Mouse (Mus musculus): ENCODE data around the gene Rab33a. TPM values are rescaled to one million over a fixed set of nuclear protein-coding genes. Genes with fewer than 3 reads are reported as not detected.
A peak's percentile ranks its signal among the peaks of the same experiment; 100 is the strongest.

The Rab33a gene
- polyA plus RNA-seq, 1 experiment from 2014 or later = 105 TPM

- ATAC-seq = no peak
- Histone ChIP-seq H3K9me3 (replicated peaks; ENCODE audit: control insufficient read depth, low read length, poor library complexity, severe bottlenecking) (no peaks in the 10 kb centered on the region), H3K4me2 (ENCODE audit: low read length) (peak overlapping the region; percentile 61), H3K4me3 (ENCODE audit: low read depth, low read length) (peak overlapping the region; percentile 53), H3K27ac (ENCODE audit: low read length) (no peak overlapping the region), H3K36me3 (ENCODE audit: control insufficient read depth, insufficient read depth, low read length) (no peaks in the 10 kb centered on the region), H3K9ac (ENCODE audit: low read depth, low read length) (0 out of 2 replicates have a peak overlapping the region, but pooled peaks have one; percentile 10), H3K4me1 (ENCODE audit: control insufficient read depth, insufficient read depth, low read length) (peaks cover 23% of the 10 kb centered on the region), H3K27me3 (ENCODE audit: control insufficient read depth, insufficient read depth, low read depth, low read length) (no peaks in the 10 kb centered on the region)
- 52% methylated on average over 3 of the region's 3 CpGs for WGBS
Measured at GRCm38 (mm10) chrX:48521651-48522050, 2.6 kb downstream of the Rab33a start.

- no peak overlapping the region for H3K9ac ChIP-seq (ENCODE audit: low read depth, low read length)
- H3K4me3 ChIP-seq (ENCODE audit: low read depth, low read length) = peak overlapping the region; percentile 11
- WGBS = 52% methylated on average over 3 of the region's 3 CpGs
Measured at GRCm38 (mm10) chrX:48523512-48523911, 4.4 kb downstream of the Rab33a start.

GRCm38 (mm10) chrX:48525332-48525731 is 6.2 kb downstream of the Rab33a start:
- Histone ChIP-seq H3K36me3 (ENCODE audit: control insufficient read depth, insufficient read depth, low read length) (no peaks in the 10 kb centered on the region), H3K27ac (ENCODE audit: low read length) (no peak overlapping the region), H3K4me2 (ENCODE audit: low read length) (no peak overlapping the region), H3K27me3 (ENCODE audit: control insufficient read depth, insufficient read depth, low read depth, low read length) (no peaks in the 10 kb centered on the region), H3K9ac (ENCODE audit: low read depth, low read length) (no peak overlapping the region), H3K4me3 (ENCODE audit: low read depth, low read length) (no peak overlapping the region), H3K4me1 (ENCODE audit: control insufficient read depth, insufficient read depth, low read length) (peaks cover 23% of the 10 kb centered on the region), H3K9me3 (replicated peaks; ENCODE audit: control insufficient read depth, low read length, poor library complexity, severe bottlenecking) (no peaks in the 10 kb centered on the region)
- no peak for ATAC-seq
- 56% methylated on average over 1 of the region's 1 CpGs for WGBS

More at GRCm38 (mm10) chrX:48523512-48523911, 4.4 kb downstream of the Rab33a start:
- Histone ChIP-seq H3K4me2 (ENCODE audit: low read length) (peak overlapping the region; percentile 61), H3K27me3 (ENCODE audit: control insufficient read depth, insufficient read depth, low read depth, low read length) (no peaks in the 10 kb centered on the region), H3K9me3 (replicated peaks; ENCODE audit: control insufficient read depth, low read length, poor library complexity, severe bottlenecking) (no peaks in the 10 kb centered on the region), H3K36me3 (ENCODE audit: control insufficient read depth, insufficient read depth, low read length) (no peaks in the 10 kb centered on the region), H3K4me1 (ENCODE audit: control insufficient read depth, insufficient read depth, low read length) (peaks cover 23% of the 10 kb centered on the region), H3K27ac (ENCODE audit: low read length) (no peak overlapping the region)
- ATAC-seq = no peak

- Histone ChIP-seq H3K36me3 (ENCODE audit: control insufficient read depth, insufficient read depth, low read length) (no peaks in the 10 kb centered on the region), H3K4me3 (ENCODE audit: low read depth, low read length) (no peak overlapping the region), H3K4me1 (ENCODE audit: control insufficient read depth, insufficient read depth, low read length) (peaks cover 23% of the 10 kb centered on the region), H3K9me3 (replicated peaks; ENCODE audit: control insufficient read depth, low read length, poor library complexity, severe bottlenecking) (no peaks in the 10 kb centered on the region), H3K9ac (ENCODE audit: low read depth, low read length) (no peak overlapping the region), H3K27me3 (ENCODE audit: control insufficient read depth, insufficient read depth, low read depth, low read length) (no peaks in the 10 kb centered on the region), H3K4me2 (ENCODE audit: low read length) (no peak overlapping the region), H3K27ac (ENCODE audit: low read length) (no peak overlapping the region)
- ATAC-seq = no peak
- 78% methylated on average over 8 of the region's 8 CpGs for WGBS
Measured at GRCm38 (mm10) chrX:48525866-48526265, 6.8 kb downstream of the Rab33a start.

DNA sequence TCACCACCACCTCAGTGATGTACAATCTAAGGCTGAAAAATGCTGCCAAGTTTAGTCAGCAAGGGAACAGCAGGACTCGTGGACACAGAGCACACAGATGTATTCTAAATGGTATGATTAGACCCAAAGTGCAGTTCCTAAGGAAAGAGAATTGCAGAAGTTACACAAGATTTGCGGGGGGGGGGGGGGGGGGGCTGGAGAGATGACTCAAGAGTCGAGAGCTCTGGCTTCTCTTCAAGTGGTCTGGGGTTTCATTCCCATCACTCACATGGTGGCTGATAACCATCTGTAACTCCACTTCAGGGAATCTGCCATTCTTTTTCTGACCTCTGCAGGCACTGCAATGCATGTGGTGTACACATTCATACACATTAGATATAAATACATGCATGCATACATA is 7.3 kb downstream of the Rab33a start:
- H3K9me3 ChIP-seq (replicated peaks; ENCODE audit: control insufficient read depth, low read length, poor library complexity, severe bottlenecking) = no peaks in the 10 kb centered on the region
- no peaks in the 10 kb centered on the region for H3K27me3 ChIP-seq (ENCODE audit: control insufficient read depth, insufficient read depth, low read depth, low read length)
- H3K27ac ChIP-seq (ENCODE audit: low read length) = no peak overlapping the region
- ATAC-seq = no peak
- peaks cover 21% of the 10 kb centered on the region for H3K4me1 ChIP-seq (ENCODE audit: control insufficient read depth, insufficient read depth, low read length)
- 77% methylated on average over 3 of the region's 3 CpGs for WGBS
- no peaks in the 10 kb centered on the region for H3K36me3 ChIP-seq (ENCODE audit: control insufficient read depth, insufficient read depth, low read length)
- H3K4me2 ChIP-seq (ENCODE audit: low read length) = no peak overlapping the region
- H3K9ac ChIP-seq (ENCODE audit: low read depth, low read length) = no peak overlapping the region
- H3K4me3 ChIP-seq (ENCODE audit: low read depth, low read length) = no peak overlapping the region

DNA sequence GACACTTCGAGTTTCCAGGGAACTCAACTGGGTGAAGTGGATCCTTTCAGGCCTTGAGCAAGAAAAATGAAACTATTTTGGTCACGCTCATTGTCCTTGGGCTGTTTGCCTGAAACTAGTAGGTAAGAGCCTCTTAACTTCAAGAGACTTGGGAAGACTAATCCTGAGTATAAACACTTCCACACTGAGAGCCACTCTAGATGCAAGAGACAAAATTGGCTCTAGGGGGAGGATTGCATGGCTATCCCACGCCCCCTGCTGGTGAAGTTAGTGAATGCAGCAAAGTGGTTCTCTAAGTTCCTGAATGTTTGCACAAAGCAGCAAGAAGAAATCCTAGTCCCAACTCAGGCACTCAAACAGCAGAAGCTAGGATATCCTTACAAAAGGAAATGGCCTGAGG is 13.1 kb downstream of the Rab33a start:
- no peaks in the 10 kb centered on the region for H3K36me3 ChIP-seq (ENCODE audit: control insufficient read depth, insufficient read depth, low read length)
- 32% methylated on average over 3 of the region's 3 CpGs for WGBS
- no peak overlapping the region for H3K27ac ChIP-seq (ENCODE audit: low read length)
- no peak overlapping the region for H3K4me3 ChIP-seq (ENCODE audit: low read depth, low read length)
- H3K4me2 ChIP-seq (ENCODE audit: low read length) = no peak overlapping the region
- H3K9me3 ChIP-seq (replicated peaks; ENCODE audit: control insufficient read depth, low read length, poor library complexity, severe bottlenecking) = no peaks in the 10 kb centered on the region
- H3K4me1 ChIP-seq (ENCODE audit: control insufficient read depth, insufficient read depth, low read length) = no peaks in the 10 kb centered on the region
- no peak overlapping the region for H3K9ac ChIP-seq (ENCODE audit: low read depth, low read length)
- no peaks in the 10 kb centered on the region for H3K27me3 ChIP-seq (ENCODE audit: control insufficient read depth, insufficient read depth, low read depth, low read length)
- ATAC-seq = 0 out of 2 replicates have a peak, but pooled peaks have one; percentile 25

Other genes starting within 250 kb of the Rab33a start
- gene Bcorl1, start 177.9 kb upstream of the Rab33a start, polyA plus RNA-seq (2015; fragmentation: Nextera tagmentation; extraction: Ambion mirVana) = 6.7 and 8.6 TPM in 2 replicates
- gene Elf4, start 56.2 kb upstream of the Rab33a start, polyA plus RNA-seq (2015; fragmentation: Nextera tagmentation; extraction: Ambion mirVana) = 0.46 and 0.70 TPM in 2 replicates
- 33.5 and 34.2 TPM in 2 replicates for gene Aifm1, start 5.7 kb upstream of the Rab33a start, polyA plus RNA-seq (2015; fragmentation: Nextera tagmentation; extraction: Ambion mirVana)
- 9.8 and 10.1 TPM in 2 replicates for gene Zfp280c, start 75.2 kb downstream of the Rab33a start, polyA plus RNA-seq (2015; fragmentation: Nextera tagmentation; extraction: Ambion mirVana)
- 43.6 and 46.6 TPM in 2 replicates for gene Slc25a14, start 104.1 kb downstream of the Rab33a start, polyA plus RNA-seq (2015; fragmentation: Nextera tagmentation; extraction: Ambion mirVana)
- gene Gpr119, start 155.2 kb downstream of the Rab33a start, polyA plus RNA-seq (2015; fragmentation: Nextera tagmentation; extraction: Ambion mirVana) = not detected in 2 replicates
- gene Rbmx2, start 175.7 kb downstream of the Rab33a start, polyA plus RNA-seq (2015; fragmentation: Nextera tagmentation; extraction: Ambion mirVana) = 21.7 and 22.1 TPM in 2 replicates